Mouse (Mus musculus): ENCODE data around the gene Llgl2.

The Llgl2 gene

DNA sequence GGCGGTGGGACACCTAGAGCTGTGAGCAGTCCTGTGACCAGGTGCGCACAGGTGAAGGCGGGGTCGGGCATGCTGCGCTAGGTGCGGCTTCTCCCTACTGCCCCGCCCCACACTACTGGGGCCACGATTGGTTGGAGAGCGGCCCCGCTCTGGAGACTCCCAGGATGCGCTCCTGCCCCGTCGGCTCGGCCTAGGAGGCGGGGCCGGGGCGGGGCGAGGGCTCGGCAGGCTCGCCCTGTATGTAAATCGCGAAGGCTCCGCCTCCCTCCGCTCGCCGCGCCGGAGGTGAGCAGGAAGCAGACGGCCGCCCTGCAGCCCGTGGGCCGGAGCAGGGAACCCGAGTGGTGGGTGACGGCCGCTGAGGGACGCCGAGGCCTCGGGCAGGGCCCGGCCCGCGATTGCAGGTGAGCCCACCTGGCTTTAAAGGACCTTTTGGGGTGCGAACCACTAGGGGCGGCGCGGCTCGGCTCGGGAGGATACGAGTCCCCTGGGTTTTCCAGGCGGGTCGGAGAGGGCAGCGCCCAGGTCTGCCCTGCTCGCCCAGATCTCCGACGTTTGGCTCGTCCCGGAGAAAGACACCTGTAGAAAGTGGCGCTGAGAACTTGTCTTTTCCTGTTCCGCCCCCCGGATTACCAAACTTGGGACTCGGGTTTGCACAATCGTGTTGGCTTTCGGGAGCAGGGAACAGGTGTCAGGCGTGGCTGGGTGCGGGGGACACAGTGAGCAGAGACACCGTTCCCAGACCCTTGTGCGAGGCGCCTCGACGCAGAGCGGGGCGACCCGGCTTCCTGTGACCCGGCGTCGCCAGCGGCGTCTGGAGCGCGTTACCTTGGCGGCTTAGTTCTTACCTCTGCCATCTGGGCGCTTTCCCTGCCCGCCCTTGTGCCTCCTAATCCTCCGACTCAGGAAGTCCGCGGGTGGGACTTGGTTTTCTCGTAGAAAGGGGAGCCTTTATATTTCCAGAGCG lies at the start of gene Llgl2:
Gene Llgl2 (plus strand): TSS at position 276 of the 967 bp plus-strand sequence.
- peak; percentile 96 to 98 for DNase-seq

DNA sequence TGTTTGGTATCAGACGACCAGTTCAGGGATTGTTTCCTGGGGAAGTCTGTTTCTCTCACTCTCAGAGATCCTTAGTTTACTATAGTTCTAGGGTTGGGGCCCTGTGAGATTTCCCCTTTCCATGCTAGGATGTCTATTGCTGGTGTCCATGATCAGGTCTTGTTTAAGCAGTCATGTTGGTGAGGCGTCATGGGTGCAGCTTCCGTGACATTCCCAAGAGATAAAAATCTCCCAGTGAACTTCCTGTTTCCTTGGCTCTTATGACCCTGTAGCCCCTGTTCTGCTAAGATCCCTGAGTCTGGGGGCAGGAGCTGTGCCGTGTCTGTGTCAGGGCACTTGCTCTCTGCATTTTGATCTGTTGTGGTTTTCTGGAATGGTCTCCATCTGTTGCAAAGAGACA lies 49.2 kb upstream of the Llgl2 start:
- DNase-seq, result no peak

DNA sequence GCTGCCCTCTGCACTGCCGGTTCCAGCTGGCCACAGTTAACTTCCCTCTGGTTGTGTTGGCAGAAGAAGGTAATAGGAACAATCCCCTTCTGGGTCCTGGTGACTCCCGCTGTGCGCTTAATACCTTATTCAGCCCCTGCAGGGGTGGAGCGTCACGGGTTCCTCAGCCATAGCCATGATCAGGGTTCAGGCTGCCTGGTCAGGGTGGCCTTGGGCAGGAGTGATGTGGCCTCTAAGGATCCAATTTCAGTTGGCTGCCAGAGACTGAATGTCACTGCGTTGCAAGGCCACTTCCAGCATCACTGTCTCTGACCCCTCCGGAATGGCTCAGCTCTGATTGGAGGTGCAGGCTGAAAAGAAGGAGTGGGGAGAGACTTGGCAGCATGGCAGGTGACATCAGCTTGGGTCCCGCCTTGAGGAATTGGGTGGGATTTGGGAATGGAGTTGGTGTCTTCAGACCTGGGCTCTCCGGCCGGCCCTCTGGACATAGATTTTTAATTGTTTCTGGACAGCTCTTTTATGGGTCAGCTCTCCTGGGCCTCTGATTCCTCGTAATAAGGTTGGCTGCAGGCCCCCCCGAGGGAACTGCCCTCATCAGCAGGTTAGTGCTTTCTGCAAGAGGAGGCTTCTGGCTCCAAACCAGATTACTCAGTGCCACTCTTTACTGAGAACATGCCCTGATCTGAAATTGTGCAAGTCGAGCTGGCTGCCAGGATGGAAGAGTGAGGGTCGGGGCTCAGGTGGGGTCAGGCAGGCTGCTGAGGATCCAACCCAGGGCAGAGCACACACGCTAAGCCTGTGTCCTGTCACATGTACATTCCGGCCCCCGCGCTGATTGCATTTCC lies 47.8 kb upstream of the Llgl2 start:
- DNase-seq, result peak; percentile 69 to 71

DNA sequence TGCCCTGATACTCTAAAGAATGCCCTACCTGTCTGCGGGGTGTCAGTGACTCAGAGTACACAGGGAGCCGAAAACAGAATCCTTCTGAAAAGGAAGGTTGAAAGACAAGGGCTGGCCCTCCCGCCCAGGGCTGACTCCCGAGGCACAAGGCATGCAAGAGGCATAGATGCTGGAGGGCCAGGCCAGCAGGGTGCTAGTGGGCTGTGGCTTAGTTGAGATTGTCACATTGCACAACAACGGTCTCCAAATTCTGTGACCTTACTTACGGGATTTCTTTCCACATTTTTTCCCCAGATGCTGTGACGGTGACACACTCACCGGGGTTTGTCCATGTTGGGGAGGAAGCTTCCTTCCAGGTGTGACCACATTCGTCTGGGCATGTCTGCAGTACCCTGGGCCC lies 46.9 kb upstream of the Llgl2 start:
- DNase-seq, result no peak

DNA sequence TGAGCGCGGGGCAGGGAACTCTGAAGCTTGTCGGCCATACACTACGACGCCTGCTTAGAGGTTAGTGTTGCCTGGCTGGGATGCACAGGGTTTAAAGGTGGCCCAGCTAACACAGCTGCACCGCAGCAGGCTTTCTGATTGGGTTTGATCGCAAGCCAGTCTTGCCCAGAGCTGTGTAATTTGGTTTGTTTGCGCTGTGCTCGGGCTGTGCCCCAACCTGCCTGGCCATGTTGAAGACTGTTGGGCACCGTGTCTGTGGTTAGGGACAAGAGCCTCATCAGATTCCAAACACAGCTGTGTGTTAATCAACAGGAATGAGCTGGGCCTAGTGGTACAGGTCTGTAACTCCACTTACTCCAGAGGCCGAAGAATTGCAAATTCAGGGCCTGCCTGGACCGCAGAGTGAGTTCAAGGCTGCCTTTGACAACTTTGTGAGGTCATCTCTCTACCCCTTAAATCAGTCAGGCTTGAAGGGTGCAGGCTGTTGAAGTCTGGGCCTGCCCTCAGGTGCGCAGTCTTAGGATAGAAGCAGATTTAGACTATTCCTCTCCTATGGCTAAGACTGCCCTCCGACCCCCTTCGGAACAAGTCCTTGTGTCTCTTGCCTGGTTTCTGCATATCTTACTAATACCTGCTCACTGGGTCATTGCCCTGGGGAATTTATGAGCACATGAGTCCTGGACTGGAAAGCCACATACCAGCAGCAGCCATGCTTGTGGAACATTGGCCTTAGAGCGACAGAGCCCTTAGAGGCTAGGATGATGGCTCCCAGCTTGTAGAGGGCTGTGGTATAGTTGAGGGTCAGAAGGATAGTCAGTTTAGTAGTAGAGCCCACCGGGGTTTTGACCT lies 46.1 kb upstream of the Llgl2 start:
- peak; percentile 51 to 65 for DNase-seq

DNA sequence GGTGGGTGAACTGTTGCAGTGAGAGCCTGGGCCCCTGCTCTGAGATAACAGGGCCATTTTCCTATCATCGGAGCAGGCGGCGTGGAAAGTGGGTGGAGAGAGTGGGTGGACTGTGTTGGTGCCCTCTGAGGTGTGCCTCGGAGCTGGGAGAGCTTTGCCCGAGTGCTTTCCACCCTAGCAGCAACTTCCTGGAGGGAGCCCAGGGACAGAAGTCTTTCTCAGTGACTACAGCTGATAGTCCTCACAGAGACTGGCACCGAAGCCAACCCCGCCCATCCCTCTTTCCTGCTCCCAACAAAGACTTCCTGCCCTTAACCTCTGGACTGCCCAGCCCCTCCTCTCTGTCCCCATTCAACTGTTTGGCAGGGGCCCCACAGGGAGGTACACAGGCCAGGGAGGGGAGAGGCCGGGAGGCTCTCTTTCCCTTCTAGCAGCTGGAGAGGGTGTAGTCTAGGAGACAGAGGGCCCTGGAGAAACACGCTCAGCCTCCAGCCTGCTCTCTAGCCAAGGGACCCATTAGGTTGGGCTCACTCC lies 44.7 kb upstream of the Llgl2 start:
- DNase-seq, result peak; percentile 94 to 97

DNA sequence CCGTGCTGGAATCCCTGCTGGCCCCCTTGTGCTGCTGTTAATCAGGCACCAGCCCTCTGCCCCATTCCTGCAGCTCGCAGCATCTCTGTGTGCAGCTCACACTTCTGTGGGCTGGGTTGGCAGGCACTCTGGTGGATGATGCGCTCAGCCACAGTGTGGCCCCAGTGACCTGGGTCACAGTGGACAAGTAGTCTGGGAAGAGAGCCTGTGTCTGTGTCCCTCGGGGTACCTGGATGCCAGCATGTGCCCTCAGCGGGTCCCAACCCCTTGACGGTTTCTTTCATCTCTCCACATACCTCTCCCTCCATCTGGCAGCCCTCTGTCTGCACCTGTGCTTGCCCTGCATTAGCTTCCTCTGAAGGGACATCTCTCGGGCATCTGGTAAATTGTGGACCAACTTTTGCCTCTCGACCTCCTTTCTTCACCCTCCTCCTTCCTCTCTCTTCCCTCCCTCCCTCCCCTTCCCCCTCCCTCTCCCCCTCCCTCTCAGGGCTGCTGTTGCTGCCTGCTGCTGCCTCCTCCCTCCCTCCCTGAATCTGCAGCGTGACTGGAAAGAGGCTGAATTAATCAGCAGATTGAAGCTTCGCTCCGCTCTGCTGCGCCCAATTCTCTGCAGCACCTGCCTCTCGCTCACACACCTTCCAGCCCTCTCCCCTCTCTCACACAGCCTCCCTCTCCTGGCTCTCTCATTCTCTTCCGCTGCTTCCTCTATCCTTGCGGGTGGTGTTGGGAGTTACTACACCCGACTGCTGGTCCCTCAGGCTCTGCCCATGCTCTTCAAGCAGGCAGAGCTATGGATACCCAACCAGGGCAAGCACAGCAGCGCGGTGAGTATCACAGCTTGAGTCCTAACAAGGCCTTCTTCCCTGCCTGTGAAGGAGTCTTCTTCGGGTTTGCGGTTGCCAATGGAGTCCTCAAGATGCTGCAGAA lies 43.4 kb upstream of the Llgl2 start:
- peak; percentile 63 to 69 for DNase-seq

DNA sequence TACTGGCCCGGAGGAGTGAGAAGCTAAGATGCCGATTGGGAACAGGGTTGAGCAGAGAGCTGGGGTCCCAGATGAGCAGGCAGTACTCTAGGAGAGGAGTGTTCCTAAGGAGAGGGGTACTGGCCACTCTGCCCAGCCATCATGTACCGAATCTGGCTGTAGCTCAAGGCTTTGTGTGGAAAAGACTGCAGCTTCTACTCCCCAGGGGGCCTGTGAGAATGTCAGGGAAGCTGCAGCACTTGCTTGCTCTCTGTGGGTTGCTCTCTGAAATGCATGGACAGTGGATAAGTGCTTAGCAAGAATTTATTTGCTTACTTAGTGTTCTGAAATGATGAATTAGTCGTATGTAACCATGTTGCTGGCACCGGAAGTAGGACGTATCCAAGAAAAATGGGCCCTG lies 37.4 kb upstream of the Llgl2 start:
- no peak for DNase-seq

DNA sequence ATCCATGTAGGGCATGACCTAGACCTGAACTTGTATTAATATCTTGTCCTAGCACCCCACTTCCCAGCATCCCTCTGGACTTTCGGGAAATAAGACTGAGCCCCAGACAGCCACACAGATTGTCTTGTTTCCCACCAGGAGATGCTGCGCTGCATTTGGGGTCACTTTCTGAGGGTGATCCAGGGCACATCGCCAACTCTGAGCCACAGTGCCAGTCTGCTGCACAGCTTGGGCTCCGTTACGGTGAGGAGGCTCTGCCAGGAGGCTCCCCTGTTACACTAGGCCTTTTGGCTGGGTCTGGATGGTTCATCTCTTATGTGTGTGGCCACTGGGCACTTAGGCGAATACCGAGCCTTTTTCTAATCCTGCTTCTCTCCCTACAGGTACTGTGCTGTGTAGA lies 34.1 kb upstream of the Llgl2 start:
- no peak for DNase-seq

DNA sequence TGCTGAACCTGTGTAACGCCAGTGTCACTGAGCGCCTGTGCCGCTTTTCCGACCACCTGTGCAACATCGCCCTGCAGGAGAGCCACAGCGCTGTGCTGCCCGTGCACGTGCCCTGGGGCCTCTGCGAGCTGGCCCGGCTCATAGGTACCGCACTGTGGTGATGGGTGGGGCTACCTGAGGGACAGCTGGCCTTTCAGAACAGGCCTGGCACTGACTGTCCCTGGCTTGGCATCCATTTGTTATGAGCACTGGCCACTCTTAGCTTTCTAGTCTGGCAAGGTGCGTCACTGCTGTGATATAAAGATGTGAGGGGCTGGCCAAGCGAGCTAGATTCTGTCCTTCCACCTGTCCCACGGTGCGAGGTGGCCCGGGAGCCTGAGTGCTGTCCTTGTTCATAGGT lies 31.9 kb upstream of the Llgl2 start:
- DNase-seq, result no peak

DNA sequence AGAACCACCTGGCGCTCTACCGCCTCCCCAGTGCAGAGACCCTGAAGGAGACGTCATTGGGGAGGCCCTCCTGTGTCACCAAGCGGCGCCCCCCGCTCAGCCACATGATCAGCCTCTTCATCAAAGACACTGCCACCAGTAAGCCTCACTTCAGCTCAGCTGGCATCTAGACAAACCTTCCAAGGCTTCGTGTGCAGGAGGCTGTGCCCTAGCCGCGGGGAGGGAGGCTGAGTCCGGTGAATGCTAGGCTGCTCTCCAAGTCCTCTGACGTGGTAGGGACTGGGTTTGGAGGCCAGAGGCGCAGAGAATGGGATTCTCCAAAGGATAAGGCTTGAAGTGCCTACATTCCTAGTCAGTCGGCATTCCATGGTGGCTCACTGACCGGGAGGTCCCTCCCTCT lies 31.5 kb upstream of the Llgl2 start:
- no peak for DNase-seq

DNA sequence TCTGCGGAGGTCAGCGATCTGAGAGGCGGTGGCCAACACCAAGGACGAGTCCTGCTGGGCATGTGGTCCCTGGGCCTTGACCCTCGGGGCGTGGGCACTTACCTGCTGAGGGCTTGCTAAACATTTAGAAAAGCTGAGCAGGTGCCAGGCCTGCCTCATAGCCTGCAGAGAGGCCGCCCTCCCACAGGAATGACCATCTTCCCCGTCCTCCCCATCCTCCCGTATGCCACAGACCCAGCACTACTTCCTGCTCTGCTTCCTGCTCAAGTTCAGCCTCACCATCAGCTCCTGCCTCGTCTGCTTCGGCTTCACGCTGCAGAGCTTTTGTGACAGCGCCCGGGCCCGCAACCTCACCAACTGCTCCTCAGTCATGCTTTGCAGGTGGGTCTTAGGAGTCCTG lies 27.0 kb upstream of the Llgl2 start:
- DNase-seq, result peak; percentile 38 to 55

DNA sequence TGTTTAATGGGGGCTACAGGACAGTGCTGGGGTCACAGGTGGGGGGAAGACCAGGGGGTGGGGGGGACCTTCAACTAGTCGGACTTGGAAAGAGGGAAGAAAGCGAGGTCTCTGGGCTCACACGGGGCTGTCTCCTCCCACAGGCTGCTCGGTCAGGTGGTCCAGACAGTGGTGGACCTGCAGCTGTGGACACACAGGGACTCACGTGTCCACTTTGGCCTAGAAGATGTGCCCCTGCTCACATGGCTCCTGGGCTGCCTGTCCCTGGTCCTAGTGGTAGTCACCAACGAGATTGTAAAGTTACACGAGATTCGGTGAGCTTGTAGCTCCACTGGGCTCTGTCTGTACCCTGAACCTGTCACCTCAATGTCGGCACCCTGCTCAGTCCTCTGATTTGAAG lies 26.2 kb upstream of the Llgl2 start:
- peak in 1 of 2 experiments; percentile 14 for DNase-seq

DNA sequence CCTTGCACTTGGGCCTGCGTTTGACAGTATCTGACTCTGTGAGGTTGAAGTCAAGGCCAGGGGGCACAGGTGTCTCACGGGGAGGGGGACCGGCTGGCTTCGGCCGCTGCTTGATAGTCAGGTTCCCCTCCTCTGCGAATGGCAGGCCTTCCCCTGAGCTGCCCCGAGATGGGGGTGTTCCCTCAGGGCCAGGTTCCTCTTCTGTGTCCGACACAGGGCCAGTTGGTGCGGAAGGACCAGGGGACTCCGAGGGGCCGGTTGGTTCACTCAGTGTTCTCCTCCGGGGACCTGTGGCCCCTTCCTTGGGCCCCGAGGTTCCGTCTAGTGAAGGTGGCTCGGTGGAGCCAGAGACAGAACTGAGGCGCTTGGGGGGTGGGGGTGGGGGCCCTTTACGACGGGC lies 22.9 kb upstream of the Llgl2 start:
- no peak for DNase-seq

DNA sequence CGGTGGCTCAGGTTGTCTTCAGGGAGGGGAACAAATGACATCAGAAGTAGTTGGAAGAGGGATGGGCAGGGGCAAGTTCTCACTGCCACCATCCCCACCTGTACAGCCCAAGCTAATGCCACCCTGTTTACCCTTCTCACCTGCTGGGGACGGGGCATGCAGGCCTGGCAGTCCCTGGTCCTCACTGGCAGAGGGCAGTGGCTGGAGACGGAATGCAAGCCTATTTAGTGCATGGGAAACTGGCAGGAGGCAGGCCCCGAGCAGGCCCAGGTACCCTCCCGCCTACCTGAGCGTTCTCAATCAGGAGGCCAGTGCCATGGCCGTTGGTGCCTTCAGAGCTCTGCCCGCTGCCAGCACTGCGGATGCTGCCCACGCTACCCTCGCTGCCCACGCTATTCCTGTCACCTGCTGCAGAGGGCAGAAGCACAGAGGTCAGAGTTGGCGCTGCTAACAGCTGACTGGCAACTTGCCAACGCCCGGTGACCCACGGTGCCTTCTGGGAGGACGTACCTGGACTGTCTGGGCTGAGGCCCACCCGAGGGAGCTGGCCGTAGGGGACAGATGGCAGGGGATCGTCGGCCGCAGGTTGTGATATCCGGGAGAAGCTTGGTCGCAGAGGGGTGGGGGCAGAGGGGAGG lies 20.7 kb upstream of the Llgl2 start:
- peak in 1 of 2 experiments; percentile 67 for DNase-seq

DNA sequence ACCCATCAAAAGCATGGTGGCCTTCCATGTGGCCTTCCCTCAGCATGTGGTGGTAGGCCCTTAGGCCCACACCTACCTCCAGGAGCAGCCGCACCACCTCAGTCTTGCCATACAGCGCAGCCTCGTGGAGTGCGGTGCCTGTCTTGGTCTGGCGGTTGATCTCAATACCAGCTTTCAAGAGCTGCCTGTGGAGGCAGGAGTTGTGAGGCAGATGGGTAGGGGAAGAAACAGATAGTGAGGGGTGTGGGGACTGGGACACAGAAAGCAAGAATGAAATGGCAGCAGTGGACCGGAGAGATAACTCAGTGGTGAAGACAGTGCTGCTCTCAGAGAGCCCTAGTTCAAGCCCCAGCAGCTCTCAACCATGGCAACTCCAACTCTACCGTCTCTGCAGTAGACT lies 18.8 kb upstream of the Llgl2 start:
- DNase-seq, result no peak

DNA sequence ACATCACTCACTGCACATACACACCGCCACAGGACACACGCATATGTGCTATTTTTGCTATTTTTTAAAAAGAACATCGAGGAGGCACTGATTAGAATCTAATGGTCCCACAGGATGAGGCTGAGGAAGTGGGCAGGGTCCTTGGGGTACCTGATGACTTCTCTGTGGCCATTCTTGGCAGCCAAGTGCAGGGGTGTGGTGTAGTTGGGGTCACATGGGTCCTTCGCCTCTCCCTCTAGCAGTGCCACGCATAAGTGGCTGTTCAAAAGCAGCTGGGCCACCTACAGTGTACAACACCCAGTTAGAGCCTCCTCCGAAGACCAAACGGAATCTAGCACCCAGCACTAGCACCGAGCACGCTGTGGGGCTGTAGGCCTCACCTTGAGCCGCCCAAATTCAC lies 17.7 kb upstream of the Llgl2 start:
- DNase-seq, result peak; percentile 66 to 75

DNA sequence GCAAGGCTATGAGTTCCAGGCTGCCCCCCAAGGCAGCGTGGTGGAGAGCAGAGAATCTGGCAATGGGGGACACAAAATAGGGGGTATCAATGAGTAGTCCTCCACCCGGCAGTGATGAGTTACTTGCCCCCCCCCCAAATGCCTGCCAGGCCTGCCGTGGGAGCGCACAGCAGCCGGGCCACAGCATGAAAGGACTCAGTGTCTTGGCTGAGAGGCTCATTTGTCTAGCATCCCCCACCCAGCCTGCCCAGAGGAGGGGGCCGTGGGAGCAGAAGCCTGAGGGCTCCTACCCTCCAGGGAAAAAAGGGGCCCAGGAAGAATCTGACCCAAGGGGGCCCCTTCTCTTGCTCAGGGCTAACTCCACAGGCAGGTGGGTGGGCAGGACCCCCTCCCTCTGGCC lies 16.5 kb upstream of the Llgl2 start:
- no peak for DNase-seq

DNA sequence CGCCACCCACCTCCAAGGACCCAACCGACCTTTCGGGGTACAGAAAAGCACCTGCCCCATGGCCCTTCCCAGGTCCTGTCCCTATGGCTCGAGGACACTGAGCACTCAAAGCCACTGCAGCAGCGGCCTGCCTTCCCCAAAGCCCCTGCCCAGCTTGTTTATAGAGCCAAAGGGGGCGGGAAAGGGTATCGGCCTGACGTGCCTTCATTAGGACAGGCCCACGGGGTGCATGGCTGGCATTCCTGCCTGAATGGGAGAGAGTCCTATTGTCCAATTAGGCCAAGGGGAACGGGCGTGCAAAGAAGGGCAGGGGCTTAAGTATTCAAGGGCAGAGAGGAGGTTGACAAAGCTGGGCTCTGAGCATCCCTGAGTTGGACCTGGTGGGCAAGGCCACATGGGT lies 15.9 kb upstream of the Llgl2 start:
- no peak for DNase-seq

DNA sequence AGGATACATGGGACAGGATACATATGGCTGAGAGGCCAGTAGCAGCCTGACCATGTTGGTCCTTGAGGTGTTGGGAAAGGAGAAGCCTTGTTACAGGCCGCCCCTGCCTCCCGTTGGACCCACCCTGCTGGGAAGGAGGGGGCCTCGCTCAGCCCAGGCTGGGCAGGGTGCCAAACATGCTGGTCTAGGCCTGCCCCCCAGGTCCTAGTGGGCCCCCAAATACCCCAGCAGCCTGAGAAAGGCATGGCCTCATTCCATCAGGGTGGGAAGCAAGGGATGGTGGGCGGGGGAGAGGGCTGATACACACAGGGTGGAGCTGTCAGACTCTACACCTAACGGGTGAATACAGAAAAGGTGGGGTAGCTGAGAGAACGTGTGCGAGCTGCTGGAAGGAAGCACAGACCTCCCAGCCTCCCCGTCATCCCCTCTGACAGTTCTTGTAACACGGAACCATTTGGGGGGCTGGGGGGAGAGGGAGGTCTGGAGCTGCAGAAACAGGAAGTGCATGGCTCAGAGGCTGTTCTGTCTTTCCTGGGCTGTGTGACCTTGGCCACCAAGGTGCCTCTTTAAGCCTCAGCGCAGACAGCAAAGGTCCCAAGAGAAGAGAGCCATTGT lies 15.0 kb upstream of the Llgl2 start:
- peak; percentile 59 to 71 for DNase-seq

Data from kidney, postnatal 36 days (tissue).